Mouse (Mus musculus) adrenal gland, postnatal 25 days (tissue): ENCODE results near the gene Hjurp. TPM values are rescaled to one million over a fixed set of nuclear protein-coding genes. Genes with fewer than 3 reads are reported as not detected.

ENCODE experiments used
- DNase-seq: peaks from one replicate; pipeline ENCODE4 v3.0.0; 2021; ENCODE audit warnings: mixed read lengths
- total RNA-seq: library from RNA; stranded (reverse); gene quantifications from 2 replicates; pipeline ENCODE4 v1.2.3, GENCODE M21; 2021

The Hjurp gene
- total RNA-seq, 1 experiment from 2014 or later: 64.0 TPM

DNA sequence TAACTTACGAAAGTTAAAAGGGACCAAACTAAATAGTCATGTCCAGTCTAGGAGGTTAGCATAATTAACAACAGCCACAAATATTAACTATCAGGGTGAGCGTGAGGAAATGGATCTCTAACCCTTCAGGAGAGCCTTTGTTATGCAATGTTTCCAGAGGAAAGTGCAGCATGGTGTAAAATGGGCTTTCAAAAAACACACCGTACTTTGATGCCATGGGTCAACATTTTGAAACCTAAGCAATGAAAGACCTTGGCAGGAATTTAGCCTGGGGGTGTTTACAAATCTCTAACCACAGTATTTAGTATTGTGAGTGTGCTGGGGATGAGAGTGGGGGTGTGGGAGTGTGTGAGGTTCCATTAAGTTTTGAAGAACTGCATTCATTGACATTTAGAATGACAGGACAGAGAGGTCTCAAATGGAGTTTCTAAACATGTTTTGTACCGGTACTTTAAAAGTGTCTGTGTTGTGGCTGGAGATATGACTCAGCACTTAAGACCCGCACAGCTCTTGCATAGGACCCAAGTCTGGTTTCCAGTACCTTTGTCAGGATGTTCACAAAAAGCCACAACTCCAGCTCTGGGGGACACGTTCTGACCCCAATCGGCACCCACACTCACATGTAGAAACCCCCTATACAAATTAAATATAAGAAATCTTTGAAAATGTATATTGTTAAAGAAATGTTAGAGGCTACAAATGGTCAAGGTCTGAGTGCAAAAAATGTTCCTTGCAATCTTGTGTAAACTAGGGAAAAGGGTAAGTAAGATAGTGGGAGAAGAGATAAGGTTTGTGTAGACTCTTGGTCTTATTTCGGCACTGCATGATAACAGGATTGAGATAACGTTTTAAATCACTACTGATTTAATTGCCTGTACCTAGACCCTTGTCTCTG, 1.9 kb upstream of the Hjurp start:
- DNase-seq: no peak

DNA sequence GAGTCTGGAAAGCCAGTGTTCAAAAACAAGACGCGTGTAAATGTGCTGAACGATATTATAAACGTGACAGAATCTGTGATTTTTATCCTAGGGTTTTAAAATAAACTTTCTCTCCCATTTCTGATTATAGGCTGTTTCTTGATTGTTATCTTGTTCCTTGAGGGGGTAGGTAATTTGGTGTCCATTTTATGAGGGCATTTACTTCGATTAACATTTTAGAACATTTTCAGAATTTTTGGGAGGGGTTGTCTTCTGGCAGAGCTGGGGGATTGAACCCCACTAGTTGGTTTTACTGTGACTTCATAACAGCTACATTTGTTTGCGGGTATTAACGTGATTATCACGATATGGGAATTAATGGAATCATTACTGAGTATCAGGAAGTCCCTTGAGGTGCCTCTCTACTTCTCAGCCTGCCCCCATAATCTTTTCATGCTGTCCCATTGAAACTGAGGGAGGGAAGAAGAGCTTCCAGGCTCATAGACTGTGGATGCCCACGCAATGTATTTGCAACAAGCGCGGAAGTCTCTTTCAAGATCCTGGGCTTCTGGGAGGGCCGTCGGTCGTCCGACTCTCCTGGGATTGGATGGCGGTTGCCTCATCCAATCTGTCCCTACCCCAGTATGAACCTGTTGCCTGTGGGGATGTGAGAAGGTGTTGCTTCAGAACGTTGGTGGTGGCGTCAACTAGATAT, 532 bp upstream of the Hjurp start:
- DNase-seq: no peak

DNA sequence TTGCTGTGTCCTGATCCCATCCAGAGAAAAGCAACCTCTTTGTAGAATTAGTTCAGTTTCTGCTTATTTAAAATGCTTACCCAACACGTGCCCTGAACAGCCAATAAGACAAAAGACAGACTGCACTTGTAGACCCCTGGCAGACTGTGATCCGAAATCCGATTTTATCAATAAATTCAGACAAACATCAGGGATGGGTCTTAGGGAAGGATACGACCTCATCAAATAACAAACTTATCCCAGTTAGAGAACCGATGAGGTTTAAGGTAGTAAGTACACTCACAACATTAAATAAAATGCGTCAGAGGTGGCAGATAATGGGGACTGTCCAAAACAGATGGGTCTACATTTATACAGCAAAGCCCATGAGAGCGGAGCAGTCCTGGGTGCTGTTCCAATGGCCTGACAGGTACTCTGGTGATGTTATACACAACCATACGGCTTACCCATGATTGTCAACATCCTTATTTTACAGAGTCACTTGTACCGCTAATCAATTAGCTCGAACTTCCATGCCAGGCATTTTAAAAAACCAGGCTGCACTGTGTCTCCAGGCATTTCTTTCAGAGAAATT, 822 bp downstream of the Hjurp start:
- DNase-seq: no peak

DNA sequence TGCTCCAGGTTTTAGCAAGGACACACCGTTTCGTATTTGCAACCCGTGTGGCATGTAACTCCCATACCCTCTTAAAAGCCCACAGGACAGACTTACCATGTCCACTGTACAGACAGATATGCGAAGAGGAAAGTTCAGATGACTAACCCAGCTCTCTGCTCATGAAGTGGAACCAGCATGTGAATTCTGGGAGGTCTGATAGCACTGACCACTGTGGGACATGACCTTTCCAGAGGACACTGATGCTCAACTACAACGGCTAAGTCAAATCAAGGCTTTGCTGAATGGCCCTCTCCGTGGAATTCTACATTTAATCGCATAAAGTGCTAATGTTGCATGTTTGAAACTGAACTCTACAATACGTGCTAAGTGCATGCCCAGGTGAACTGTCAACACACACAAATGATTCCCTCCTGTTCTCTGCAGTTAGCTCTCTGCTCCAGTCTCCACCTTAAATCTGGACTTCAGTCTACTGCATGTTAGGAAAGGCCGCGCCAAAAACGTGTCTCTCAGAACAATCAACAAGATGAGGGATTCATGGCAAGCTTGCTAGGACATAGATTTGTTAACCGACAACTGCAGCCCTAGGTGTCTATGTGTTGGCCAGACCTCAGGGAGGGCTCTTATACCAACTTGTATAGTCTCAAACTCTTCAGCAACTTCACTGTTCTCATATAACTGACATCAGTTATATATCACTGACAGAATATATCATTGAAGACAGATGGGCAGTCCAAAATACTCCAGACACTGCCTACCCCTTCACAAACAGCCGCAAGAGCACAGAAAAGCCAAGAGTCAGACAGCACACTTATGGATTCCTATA, 1.5 kb downstream of the Hjurp start:
- DNase-seq: no peak

DNA sequence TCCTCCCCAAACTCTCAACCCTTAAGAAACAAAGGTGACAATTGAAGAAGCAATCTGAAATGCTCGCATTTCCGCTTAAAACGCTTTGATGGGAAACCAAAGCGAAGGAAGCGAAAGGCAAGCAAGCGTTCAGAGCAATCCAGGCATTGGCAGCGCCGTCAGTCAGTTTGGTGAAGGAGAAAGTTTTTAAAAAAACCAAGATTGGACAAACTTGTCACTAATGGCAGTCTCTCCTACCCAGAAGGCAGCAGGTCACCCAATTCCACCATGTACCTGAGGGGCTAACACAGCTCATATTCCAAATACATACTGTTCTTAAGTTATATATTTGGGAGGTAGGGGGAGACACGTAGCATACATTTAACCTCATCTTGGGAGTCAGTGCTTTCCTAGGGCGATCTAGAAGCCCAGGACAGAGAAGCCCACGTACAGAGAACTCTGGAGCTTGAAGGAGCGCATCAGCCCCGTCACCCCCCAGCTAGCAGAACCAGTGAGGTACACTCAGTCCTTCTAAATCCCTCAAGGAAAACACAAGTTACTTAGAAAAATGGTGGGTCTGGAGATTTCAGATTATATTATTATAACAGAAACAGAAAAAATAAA, 2.3 kb downstream of the Hjurp start:
- DNase-seq: no peak

DNA sequence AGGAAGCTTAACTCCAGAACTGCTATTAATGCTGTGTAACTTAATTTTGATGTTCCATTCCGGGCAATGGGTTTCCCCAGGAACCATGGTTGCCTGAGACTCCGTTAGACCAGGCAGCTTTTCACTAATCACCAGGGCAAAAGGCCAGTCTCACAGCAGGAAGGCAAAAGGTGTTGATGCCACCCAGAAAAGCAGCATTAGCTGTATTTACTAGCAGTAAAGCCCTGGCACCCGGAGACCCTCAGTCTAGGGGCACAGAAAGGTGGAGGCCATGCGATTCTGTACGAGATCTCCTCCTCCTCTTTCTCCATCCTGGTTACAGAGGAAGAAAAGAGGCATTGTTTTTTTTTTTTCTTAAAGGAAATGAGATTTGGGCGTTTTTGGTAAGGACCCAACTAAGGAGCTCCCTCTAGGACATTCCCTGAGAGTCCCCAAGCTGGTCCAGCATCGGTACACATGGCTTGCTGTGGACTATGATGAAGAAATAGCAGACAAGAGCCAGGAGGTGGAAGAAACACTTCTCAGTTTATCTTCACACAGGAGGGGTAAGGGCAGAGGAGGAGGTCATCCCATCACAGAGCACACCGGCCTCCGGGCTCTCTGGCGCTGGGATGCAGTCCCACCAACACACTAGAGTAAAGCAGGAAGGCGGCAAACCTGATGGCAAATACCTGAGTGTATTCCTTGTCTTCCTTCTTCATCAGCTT, 2.9 kb downstream of the Hjurp start:
- DNase-seq: no peak

DNA sequence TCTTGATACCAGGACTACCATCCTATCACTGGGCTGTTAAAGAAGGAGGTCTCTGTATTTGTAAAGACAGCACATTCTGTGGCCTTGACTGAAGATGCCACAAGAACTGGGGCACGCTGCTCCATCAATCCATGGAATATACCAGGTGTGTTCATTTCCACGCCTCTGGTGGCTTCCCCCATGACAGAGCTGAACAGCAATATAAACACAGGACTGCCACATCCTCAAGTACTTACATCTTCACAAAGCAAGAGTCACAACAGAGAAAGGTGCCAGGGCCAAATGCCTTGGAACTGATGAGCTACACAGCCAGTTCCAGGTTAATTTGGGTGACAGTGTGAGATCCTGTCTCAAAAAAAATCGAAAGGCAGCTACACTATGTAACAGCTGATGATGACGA, 3.6 kb downstream of the Hjurp start:
- DNase-seq: no peak

DNA sequence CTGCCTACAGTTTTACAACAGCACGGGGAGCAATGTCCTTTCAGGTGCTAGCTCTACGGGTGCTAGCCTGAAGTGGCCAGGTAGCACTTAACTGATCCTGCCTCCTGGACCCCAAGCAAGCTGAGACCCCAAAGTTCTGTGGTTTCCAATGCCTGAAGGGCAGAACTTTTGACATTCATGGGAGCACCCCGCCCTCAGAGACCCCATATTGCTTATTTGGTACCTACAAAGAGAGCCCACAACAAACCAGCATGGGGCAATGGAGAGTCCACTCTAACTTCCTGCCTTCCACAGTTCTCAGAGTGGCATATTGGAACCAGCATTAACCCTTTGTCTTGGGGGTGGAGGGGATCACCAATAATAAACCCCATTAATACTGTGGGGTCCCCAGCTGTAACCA, 4.1 kb downstream of the Hjurp start:
- DNase-seq: no peak

DNA sequence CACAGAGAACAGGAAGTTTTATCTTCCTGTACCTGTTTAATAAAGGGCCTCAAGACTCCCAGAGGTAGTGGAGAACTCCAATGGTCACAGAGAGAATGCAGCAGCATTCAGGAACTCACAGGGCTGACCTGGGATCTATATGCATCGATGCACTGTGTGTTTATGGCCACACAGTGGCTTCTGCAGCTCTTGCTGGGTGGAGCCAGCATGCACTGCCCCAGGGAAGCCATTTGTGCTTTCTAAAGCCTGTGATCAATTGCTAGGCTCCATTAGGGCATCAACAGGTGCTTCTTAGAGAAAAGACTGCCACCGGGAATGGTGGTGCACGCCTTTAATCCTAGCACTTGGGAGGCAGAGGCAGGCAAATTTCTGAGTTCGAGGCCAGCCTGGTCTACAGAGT, 4.6 kb downstream of the Hjurp start:
- no peak for DNase-seq

DNA sequence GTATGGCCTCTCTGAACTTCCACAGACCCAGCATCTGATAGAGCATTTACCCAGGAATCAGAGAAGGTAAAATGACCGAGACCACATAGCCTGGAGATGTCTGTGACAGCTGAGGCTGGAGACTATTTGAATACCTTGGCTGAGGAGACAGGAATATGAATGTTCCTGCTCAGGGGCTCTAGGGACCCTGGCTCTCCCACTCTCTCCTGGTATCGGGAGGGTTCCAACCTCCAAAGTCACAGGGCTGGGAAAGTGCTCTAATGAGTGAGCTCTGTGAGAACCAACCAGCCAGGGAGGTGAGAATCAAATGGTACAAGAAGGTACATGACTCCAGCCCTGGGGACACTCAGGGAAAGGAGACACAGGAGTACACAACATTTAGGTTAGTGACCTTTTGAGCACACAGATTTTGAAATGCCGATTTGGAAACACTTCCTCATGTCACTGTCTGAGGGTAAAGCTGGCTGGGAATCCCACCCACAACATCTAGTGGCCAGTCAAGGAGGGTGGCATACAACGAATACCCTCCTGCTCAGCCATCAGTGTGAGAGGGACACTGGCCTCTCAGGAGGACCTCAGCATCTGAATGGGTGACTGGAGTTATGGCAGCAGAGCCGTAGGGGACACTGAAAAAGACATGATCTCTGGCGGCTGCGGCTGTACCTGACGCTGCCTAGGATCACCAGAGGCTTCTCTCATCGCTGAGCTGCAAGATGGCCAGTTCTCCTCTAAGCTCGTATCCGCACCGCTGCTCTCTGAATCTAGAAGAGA, 7.7 kb downstream of the Hjurp start:
- DNase-seq: no peak

DNA sequence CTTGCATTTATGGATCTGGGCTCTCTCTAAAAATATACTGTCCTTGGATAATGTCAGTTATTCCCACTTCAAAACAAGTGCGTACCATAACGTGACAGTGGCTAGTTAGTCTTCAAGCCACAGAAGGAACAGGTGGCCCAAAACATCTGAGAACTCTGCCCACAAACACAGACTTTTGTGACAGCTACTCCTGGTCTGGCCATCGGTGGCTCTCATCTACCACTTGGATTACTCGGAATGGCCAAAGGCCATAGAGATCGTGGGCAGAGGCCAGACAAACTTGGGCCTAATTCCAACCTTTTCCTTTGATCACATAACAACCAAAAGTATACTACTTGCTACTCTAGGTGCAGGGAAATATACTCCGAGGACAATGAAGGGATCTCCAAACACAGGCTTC, 9.4 kb downstream of the Hjurp start:
- no peak for DNase-seq

DNA sequence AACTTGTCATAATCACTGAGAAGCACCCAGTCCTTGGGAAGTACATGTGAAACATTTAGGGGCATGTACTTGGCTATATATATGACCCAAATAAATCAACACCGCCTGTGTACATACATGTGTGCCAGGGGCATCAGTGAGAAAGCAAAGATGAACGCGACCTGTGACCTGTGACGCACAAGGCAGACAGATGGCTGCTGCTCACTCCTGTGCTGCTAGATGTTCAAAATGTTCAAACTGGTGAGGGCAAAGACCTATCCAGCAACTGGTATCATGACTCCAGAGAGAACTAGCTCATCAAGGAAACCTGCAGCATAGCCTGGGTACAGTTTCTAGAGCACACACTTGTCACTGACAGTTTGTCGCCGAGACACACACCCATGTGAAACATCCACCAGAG, 9.9 kb downstream of the Hjurp start:
- no peak for DNase-seq

DNA sequence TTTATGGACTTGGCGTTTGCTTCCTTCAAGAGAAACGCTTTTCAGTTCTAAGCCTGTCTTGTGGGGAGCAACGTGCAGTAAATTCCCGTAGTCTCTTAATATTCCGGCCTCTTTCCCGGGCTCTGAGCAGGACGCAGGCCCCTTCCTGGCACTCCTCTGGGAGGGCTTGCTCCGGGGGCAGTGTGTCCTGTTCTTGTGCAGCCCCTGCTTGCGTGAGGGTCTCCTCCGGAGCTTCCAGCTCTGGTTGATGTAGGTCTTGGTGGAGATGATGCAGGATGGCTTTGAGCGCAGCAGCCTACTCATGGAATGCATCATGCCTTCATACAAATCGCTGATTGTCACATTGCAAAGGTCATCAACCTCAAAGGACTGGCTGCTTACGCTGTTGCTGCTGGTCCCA, 11.3 kb downstream of the Hjurp start:
- no peak for DNase-seq

DNA sequence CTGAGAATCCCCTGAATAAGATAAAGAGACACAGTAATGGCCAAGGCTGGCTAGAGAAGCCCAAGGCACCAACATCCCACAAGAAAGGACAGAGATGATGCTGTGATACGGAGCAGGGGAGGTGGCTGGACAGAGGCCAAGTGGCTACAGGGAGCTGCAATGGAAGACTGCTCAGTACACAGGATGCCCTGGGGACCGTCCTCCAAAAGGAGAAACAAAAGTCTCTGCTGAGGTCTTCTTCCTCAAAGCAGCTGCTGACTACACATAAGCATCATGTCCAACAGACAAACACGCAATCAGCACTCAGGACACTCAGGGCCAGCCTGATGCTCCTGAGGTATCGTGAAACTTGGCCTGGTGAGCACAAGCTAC, 12.6 kb downstream of the Hjurp start:
- DNase-seq: no peak

DNA sequence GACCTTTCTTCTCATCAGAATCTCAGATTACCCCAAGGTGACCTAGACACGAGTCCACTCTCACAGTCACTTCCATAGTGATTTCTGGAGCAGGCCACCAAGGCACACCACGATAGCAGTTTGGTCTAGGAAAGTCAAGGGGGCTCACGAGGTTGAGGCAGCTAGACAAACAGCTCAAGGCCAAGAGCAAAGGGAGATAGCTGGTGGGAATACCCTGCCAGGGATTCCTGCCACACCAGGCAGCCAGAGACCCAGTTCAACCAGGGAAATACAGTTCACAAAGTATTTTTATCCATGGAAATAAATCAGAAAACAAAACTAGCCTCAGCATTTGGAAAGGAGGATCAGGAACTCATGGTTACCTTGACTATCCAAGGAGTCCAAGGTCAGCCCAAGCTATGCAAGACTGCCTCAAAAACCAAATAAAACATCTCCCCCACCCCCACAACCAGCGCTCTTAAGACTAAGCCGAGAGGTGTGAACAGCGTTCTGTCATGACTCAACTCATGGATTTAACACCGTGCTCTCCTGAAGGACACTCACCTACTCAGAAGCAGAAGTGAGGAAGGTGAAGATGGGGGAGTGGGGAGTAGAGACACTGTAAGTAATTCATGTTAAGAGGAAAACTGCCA, 13.1 kb downstream of the Hjurp start:
- DNase-seq: no peak

DNA sequence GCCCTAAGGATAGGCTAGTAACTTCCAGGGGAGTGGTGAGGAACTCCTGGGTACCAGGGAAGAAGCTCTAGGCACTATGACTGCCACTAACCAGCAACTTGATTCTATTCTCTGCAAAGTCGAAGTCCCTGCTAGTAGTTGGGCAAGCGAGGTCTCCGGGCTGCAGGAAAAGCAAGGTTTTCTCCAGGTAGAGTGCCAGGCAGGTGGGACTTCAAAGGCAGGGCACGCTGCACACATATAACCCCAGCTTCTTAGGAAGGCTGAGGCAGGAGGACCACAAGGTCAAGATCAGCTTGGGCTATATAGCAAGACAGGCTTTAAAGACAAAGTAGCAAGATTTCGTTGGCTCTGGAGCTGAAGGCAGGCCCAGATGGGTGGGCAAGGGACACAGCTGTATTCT, 13.7 kb downstream of the Hjurp start:
- no peak for DNase-seq

DNA sequence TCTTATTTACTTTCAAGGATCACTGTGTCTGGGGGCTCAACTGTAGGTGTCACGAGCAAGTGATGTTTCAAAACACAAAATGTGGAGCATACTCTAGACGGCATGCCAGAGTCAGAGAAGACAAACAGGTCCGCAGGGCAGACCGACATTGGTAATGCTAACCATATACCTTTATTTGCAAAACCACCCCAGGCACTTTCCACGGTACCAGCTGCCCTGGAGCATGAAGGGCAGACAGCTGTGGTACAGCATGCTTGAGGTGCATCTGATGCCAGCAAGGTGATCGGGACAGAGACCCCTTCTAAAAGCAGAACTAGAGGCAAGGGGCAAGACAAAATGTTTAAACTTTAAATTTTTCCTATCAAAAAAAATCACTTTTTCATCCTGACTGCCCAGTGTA, 14.5 kb downstream of the Hjurp start:
- DNase-seq: no peak

DNA sequence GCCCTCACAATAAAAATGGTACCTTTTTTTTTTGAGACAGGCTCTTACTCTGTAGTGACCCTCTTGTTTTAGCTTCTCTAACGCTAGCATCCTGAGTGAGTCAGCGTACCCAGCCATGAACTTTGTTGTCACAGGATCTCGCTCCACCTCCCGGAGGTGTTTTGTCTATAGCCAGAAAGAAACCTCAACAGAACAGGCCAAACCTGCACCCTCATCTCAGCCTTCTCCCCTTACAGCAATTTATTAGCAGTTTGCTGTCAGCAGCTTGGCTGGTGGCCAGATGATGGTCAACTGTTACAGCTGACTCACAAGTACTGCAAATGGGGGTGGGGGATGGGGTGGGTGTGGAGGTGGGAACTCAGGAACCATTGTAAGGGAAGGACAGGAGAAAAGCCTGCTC, 15.2 kb downstream of the Hjurp start:
- peak; percentile 83 for DNase-seq

DNA sequence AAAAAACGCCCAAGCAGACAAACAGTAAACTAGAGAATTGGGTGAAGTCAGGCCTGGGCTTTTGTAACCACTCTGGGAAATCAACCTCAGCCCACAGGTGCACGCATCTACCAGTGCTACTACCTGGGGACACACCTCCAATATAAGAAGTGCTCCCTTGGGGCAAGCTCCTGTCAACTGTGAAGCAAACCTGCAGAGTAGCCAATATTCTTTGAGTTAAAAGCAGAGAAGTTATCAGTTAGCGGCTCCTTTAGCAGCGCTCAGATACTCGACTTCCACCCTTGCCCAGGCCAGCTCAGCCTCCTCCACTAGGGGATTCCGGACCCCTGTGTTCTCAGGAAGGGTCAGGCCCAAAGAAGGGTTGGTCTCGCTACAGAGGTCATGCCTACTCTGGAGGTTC, 15.7 kb downstream of the Hjurp start:
- DNase-seq: no peak
